Comparison of ENCODE assay signal across 8 mouse cellular contexts in the genomic region with DNA sequence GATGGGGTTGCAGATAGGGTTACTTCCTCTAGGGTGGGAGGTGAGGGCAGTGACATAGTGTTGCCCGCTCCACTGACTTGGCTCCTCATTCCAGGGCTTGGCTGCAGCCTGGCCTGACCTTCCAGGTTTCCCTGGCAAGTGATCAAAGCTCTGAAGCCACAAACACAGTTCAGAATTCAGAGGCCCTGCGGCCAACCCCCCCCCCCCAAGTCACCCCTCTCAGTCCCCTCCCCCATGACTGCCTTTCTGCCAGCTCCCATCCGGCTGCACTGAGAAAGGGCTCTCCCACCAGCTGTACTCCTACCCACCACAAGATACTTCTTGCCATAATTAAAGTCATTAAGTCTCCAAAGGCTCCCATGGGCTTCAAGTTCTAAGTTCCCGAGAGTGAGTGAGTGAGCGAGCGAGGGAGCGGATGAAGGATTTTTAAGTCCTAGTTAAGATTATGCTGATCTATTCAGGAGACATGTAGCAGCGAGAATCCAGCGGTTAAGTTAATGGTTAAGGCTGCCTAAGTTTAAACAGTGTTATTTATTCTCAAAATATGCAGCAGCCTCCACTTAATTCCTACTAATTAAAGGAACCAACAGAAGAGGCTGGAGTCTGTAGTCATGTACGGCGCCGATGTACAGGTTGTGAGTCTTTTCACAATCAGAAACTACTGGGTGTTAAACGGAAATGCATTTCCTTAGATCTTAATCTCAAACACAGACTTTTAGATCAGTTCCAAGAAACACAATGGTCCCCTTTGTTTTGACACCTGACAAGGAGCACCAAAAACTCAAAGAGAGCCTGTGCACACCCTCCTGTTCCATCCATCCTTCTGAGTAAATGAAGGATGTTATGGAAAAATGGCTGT. TPM values are rescaled to one million over a fixed set of nuclear protein-coding genes. Genes with fewer than 3 reads are reported as not detected.
DNase-seq lines count a peak whose midpoint lies in the region; ATAC-seq lines count a peak whose summit lies in the region.

No protein-coding gene starts in this region.

- no peak overlapping the region; the same call in 1 of the 2 replicates for H3K4me2 ChIP-seq in forebrain, embryonic 16.5 days (ENCODE audit: low read length)
- peak overlapping the region; percentile 34 for H3K4me2 ChIP-seq in lung, embryonic 16.5 days (ENCODE audit: low read depth, low read length)
- no peak overlapping the region for H3K4me2 ChIP-seq in stomach, embryonic 16.5 days (ENCODE audit: low read depth, low read length)

- H3K9ac ChIP-seq in forebrain, embryonic 16.5 days (replicated peaks; ENCODE audit: low read depth, low read length) = 0 out of 2 replicates have a peak overlapping the region, but pooled peaks have one; percentile 6
- peak overlapping the region; percentile 42 for H3K9ac ChIP-seq in lung, embryonic 16.5 days (ENCODE audit: low read length)
- H3K9ac ChIP-seq in stomach, embryonic 16.5 days (ENCODE audit: low read length) = no peak overlapping the region

- WGBS in forebrain, embryonic 16.5 days = 11% methylated on average over 13 of the region's 13 CpGs
- WGBS in lung, embryonic 16.5 days = 19% methylated on average over 13 of the region's 13 CpGs
- 35% methylated on average over 13 of the region's 13 CpGs for WGBS in stomach, embryonic 16.5 days

- peaks cover 18% of the 10 kb centered on the region for H3K4me1 ChIP-seq in forebrain, embryonic 16.5 days (replicated peaks; ENCODE audit: control insufficient read depth, insufficient read depth, low read length)
- peaks cover 31% of the 10 kb centered on the region for H3K4me1 ChIP-seq in lung, embryonic 16.5 days (replicated peaks; ENCODE audit: control insufficient read depth, insufficient read depth, low read length)
- H3K4me1 ChIP-seq in stomach, embryonic 16.5 days (ENCODE audit: control insufficient read depth, insufficient read depth, low read length) = peaks cover 21% of the 10 kb centered on the region

- no peaks in the 10 kb centered on the region for H3K36me3 ChIP-seq in forebrain, embryonic 16.5 days (ENCODE audit: control insufficient read depth, insufficient read depth)
- H3K36me3 ChIP-seq in lung, embryonic 16.5 days (ENCODE audit: control insufficient read depth, insufficient read depth, low read length) = no peaks in the 10 kb centered on the region
- H3K36me3 ChIP-seq in stomach, embryonic 16.5 days (ENCODE audit: control insufficient read depth, insufficient read depth, low read length) = no peaks in the 10 kb centered on the region

- no peaks in the 10 kb centered on the region for H3K9me3 ChIP-seq in forebrain, embryonic 16.5 days (ENCODE audit: control insufficient read depth, low read length)
- no peaks in the 10 kb centered on the region for H3K9me3 ChIP-seq in lung, embryonic 16.5 days (ENCODE audit: control insufficient read depth, low read length)
- no peaks in the 10 kb centered on the region for H3K9me3 ChIP-seq in stomach, embryonic 16.5 days (replicated peaks; ENCODE audit: control insufficient read depth, low read length)

- ATAC-seq in activated CD4-positive, CD25-positive, alpha-beta regulatory T cell, adult 4 months = peak; percentile 15
- ATAC-seq in forebrain, embryonic 16.5 days = peak; percentile 40; the same call in 1 of the 2 replicates
- ATAC-seq in lung, embryonic 16.5 days (ENCODE audit: low read depth) = peak; percentile 84
- ATAC-seq in stomach, embryonic 16.5 days (ENCODE audit: insufficient read depth, low FRiP score) = peak; percentile 47; the same call in 1 of the 2 replicates

- DNase-seq in cerebellum, adult 9-11 months = peak; percentile 23
- DNase-seq in cerebellum, adult 18-20 months = no peak
- peak; percentile 91 for DNase-seq in kidney, adult 9 months
- DNase-seq in right cerebral cortex, adult 2 months (ENCODE audit: low spot score in 2 of 2) = no peak

- H3K27me3 ChIP-seq in forebrain, embryonic 16.5 days (replicated peaks; ENCODE audit: control insufficient read depth, insufficient read depth, low read length) = no peaks in the 10 kb centered on the region
- H3K27me3 ChIP-seq in lung, embryonic 16.5 days (ENCODE audit: control insufficient read depth, insufficient read depth, low read depth, low read length) = no peaks in the 10 kb centered on the region
- no peaks in the 10 kb centered on the region for H3K27me3 ChIP-seq in stomach, embryonic 16.5 days (ENCODE audit: control insufficient read depth, insufficient read depth, low read length)

- H3K27ac ChIP-seq in forebrain, embryonic 16.5 days (ENCODE audit: low read length) = peak overlapping the region; percentile 47; the same call in 1 of the 2 replicates
- H3K27ac ChIP-seq in lung, embryonic 16.5 days (ENCODE audit: low read length) = peak overlapping the region; percentile 28
- peak overlapping the region; percentile 24; the same call in 1 of the 2 replicates for H3K27ac ChIP-seq in stomach, embryonic 16.5 days (ENCODE audit: low read length)

- H3K4me3 ChIP-seq in forebrain, embryonic 16.5 days (replicated peaks; ENCODE audit: low read length) = no peak overlapping the region
- no peak overlapping the region; the same call in 1 of the 2 replicates for H3K4me3 ChIP-seq in lung, embryonic 16.5 days (ENCODE audit: low read length)
- H3K4me3 ChIP-seq in stomach, embryonic 16.5 days (replicated peaks; ENCODE audit: low read length) = no peak overlapping the region

RNA-seq across cellular contexts. Expression of gene Kremen1, which starts 36.0 kb away (rescaled TPM):
- polyA plus RNA-seq in activated CD4-positive, CD25-positive, alpha-beta regulatory T cell, adult 4 months (2017; shearing (Covaris generic)) = 1 to 10 TPM; 3.3 to 4.2 TPM
- polyA plus RNA-seq in forebrain, embryonic 16.5 days (2015; fragmentation: Nextera tagmentation; extraction: Ambion mirVana) = 4.7 and 6.3 TPM in 2 replicates
- 18.6 and 20.5 TPM in 2 replicates for polyA plus RNA-seq in lung, embryonic 16.5 days (2015; fragmentation: Nextera tagmentation; extraction: Ambion mirVana)
- polyA plus RNA-seq in stomach, embryonic 16.5 days (2015; fragmentation: Nextera tagmentation; extraction: Ambion mirVana) = 24.0 and 26.2 TPM in 2 replicates

Comparison
In these comparisons a context has a peak if more than half of its experiments do, and no peak if none do; other contexts are left out.
1. DNase-seq: peak in cerebellum, adult 9-11 months (single experiment) and kidney, adult 9 months (single experiment); none in cerebellum, adult 18-20 months (0 of 2) and right cerebral cortex, adult 2 months (0 of 2).
2. ATAC-seq: peak in every context shown above with its lines; median percentile 84 in lung, embryonic 16.5 days; 47 in stomach, embryonic 16.5 days; 40 in forebrain, embryonic 16.5 days; 15 in activated CD4-positive, CD25-positive, alpha-beta regulatory T cell, adult 4 months.
3. Peak in every context shown above with its lines, with median percentiles within 50 percentile points of each other: H3K27ac ChIP-seq.